Mouse (Mus musculus): ENCODE measurements around the gene Efr3b. TPM values are rescaled to one million over a fixed set of nuclear protein-coding genes. Genes with fewer than 3 reads are reported as not detected.

Gene Efr3b
- polyA plus RNA-seq, 1 experiment from 2014 or later: 3.1 TPM

GRCm38 (mm10) chr12:4023501-4023900 lies 15.2 kb downstream of the Efr3b start:
- Histone ChIP-seq H3K4me2 (replicated peaks; ENCODE audit: low read depth, low read length) (no peak overlapping the region), H3K4me3 (ENCODE audit: low read length) (no peak overlapping the region), H3K27me3 (ENCODE audit: control insufficient read depth, insufficient read depth, low read length) (no peaks in the 10 kb centered on the region), H3K9me3 (ENCODE audit: control insufficient read depth, low read length) (no peaks in the 10 kb centered on the region), H3K4me1 (ENCODE audit: control insufficient read depth, insufficient read depth, low read length) (no peaks in the 10 kb centered on the region), H3K27ac (ENCODE audit: low read depth, low read length) (no peak overlapping the region), H3K9ac (ENCODE audit: low read depth, low read length) (no peak overlapping the region), H3K36me3 (ENCODE audit: control insufficient read depth, insufficient read depth, low read length) (no peaks in the 10 kb centered on the region)
- 94% methylated on average over 14 of the region's 14 CpGs for WGBS
- no peak for ATAC-seq (ENCODE audit: low FRiP score, low TSS enrichment)

GRCm38 (mm10) chr12:4022845-4023244 lies 15.9 kb downstream of the Efr3b start:
- Histone ChIP-seq H3K36me3 (ENCODE audit: control insufficient read depth, insufficient read depth, low read length) (no peaks in the 10 kb centered on the region), H3K27ac (ENCODE audit: low read depth, low read length) (no peak overlapping the region), H3K9me3 (ENCODE audit: control insufficient read depth, low read length) (no peaks in the 10 kb centered on the region), H3K9ac (ENCODE audit: low read depth, low read length) (no peak overlapping the region), H3K4me2 (replicated peaks; ENCODE audit: low read depth, low read length) (no peak overlapping the region), H3K27me3 (ENCODE audit: control insufficient read depth, insufficient read depth, low read length) (no peaks in the 10 kb centered on the region), H3K4me1 (ENCODE audit: control insufficient read depth, insufficient read depth, low read length) (no peaks in the 10 kb centered on the region), H3K4me3 (ENCODE audit: low read length) (no peak overlapping the region)
- WGBS: 79% methylated on average over 7 of the region's 7 CpGs
- ATAC-seq (ENCODE audit: low FRiP score, low TSS enrichment): no peak

- no peak overlapping the region for H3K9ac ChIP-seq (ENCODE audit: low read depth, low read length)
- no peak overlapping the region for H3K27ac ChIP-seq (ENCODE audit: low read depth, low read length)
- H3K27me3 ChIP-seq (ENCODE audit: control insufficient read depth, insufficient read depth, low read length): no peaks in the 10 kb centered on the region
- H3K9me3 ChIP-seq (ENCODE audit: control insufficient read depth, low read length): no peaks in the 10 kb centered on the region
- ATAC-seq (ENCODE audit: low FRiP score, low TSS enrichment): no peak
- no peaks in the 10 kb centered on the region for H3K4me1 ChIP-seq (ENCODE audit: control insufficient read depth, insufficient read depth, low read length)
- no peaks in the 10 kb centered on the region for H3K36me3 ChIP-seq (ENCODE audit: control insufficient read depth, insufficient read depth, low read length)
- H3K4me3 ChIP-seq (ENCODE audit: low read length): no peak overlapping the region
- no peak overlapping the region for H3K4me2 ChIP-seq (replicated peaks; ENCODE audit: low read depth, low read length)
- WGBS: 61% methylated on average over 8 of the region's 8 CpGs
Measured at GRCm38 (mm10) chr12:4020505-4020904, 18.2 kb downstream of the Efr3b start.

GRCm38 (mm10) chr12:4016321-4016720 lies 22.4 kb downstream of the Efr3b start:
- WGBS: 65% methylated on average over 7 of the region's 7 CpGs
- Histone ChIP-seq H3K9ac (ENCODE audit: low read depth, low read length) (no peak overlapping the region), H3K27me3 (ENCODE audit: control insufficient read depth, insufficient read depth, low read length) (no peaks in the 10 kb centered on the region), H3K4me3 (ENCODE audit: low read length) (no peak overlapping the region), H3K4me2 (replicated peaks; ENCODE audit: low read depth, low read length) (no peak overlapping the region), H3K9me3 (ENCODE audit: control insufficient read depth, low read length) (no peaks in the 10 kb centered on the region), H3K4me1 (ENCODE audit: control insufficient read depth, insufficient read depth, low read length) (no peaks in the 10 kb centered on the region), H3K36me3 (ENCODE audit: control insufficient read depth, insufficient read depth, low read length) (no peaks in the 10 kb centered on the region), H3K27ac (ENCODE audit: low read depth, low read length) (no peak overlapping the region)
- no peak for ATAC-seq (ENCODE audit: low FRiP score, low TSS enrichment)

- Histone ChIP-seq H3K4me2 (replicated peaks; ENCODE audit: low read depth, low read length) (no peak overlapping the region), H3K4me1 (ENCODE audit: control insufficient read depth, insufficient read depth, low read length) (no peaks in the 10 kb centered on the region), H3K4me3 (ENCODE audit: low read length) (no peak overlapping the region), H3K36me3 (ENCODE audit: control insufficient read depth, insufficient read depth, low read length) (no peaks in the 10 kb centered on the region), H3K9me3 (ENCODE audit: control insufficient read depth, low read length) (no peaks in the 10 kb centered on the region), H3K9ac (ENCODE audit: low read depth, low read length) (no peak overlapping the region), H3K27me3 (ENCODE audit: control insufficient read depth, insufficient read depth, low read length) (no peaks in the 10 kb centered on the region), H3K27ac (ENCODE audit: low read depth, low read length) (no peak overlapping the region)
- no peak for ATAC-seq (ENCODE audit: low FRiP score, low TSS enrichment)
- 77% methylated on average over 4 of the region's 4 CpGs for WGBS
Measured at GRCm38 (mm10) chr12:4015741-4016140, 23.0 kb downstream of the Efr3b start.

GRCm38 (mm10) chr12:4015255-4015654 lies 23.5 kb downstream of the Efr3b start:
- no peaks in the 10 kb centered on the region for H3K36me3 ChIP-seq (ENCODE audit: control insufficient read depth, insufficient read depth, low read length)
- 75% methylated on average over 7 of the region's 7 CpGs for WGBS
- no peak overlapping the region for H3K9ac ChIP-seq (ENCODE audit: low read depth, low read length)
- no peak overlapping the region for H3K4me2 ChIP-seq (replicated peaks; ENCODE audit: low read depth, low read length)
- H3K27me3 ChIP-seq (ENCODE audit: control insufficient read depth, insufficient read depth, low read length): no peaks in the 10 kb centered on the region
- no peak overlapping the region for H3K27ac ChIP-seq (ENCODE audit: low read depth, low read length)
- no peak overlapping the region for H3K4me3 ChIP-seq (ENCODE audit: low read length)
- ATAC-seq (ENCODE audit: low FRiP score, low TSS enrichment): no peak
- H3K4me1 ChIP-seq (ENCODE audit: control insufficient read depth, insufficient read depth, low read length): no peaks in the 10 kb centered on the region
- no peaks in the 10 kb centered on the region for H3K9me3 ChIP-seq (ENCODE audit: control insufficient read depth, low read length)

GRCm38 (mm10) chr12:4011715-4012114 lies 27.0 kb downstream of the Efr3b start:
- Histone ChIP-seq H3K9ac (ENCODE audit: low read depth, low read length) (no peak overlapping the region), H3K27me3 (ENCODE audit: control insufficient read depth, insufficient read depth, low read length) (no peaks in the 10 kb centered on the region), H3K4me3 (ENCODE audit: low read length) (no peak overlapping the region), H3K4me1 (ENCODE audit: control insufficient read depth, insufficient read depth, low read length) (no peaks in the 10 kb centered on the region), H3K27ac (ENCODE audit: low read depth, low read length) (no peak overlapping the region), H3K4me2 (replicated peaks; ENCODE audit: low read depth, low read length) (no peak overlapping the region), H3K9me3 (ENCODE audit: control insufficient read depth, low read length) (no peaks in the 10 kb centered on the region), H3K36me3 (ENCODE audit: control insufficient read depth, insufficient read depth, low read length) (no peaks in the 10 kb centered on the region)
- ATAC-seq (ENCODE audit: low FRiP score, low TSS enrichment): no peak
- 90% methylated on average over 5 of the region's 5 CpGs for WGBS

GRCm38 (mm10) chr12:4011301-4011700 lies 27.4 kb downstream of the Efr3b start:
- H3K36me3 ChIP-seq (ENCODE audit: control insufficient read depth, insufficient read depth, low read length): no peaks in the 10 kb centered on the region
- no peaks in the 10 kb centered on the region for H3K4me1 ChIP-seq (ENCODE audit: control insufficient read depth, insufficient read depth, low read length)
- H3K4me3 ChIP-seq (ENCODE audit: low read length): no peak overlapping the region
- H3K27ac ChIP-seq (ENCODE audit: low read depth, low read length): no peak overlapping the region
- H3K4me2 ChIP-seq (replicated peaks; ENCODE audit: low read depth, low read length): no peak overlapping the region
- WGBS: 73% methylated on average over 4 of the region's 4 CpGs
- no peaks in the 10 kb centered on the region for H3K9me3 ChIP-seq (ENCODE audit: control insufficient read depth, low read length)
- ATAC-seq (ENCODE audit: low FRiP score, low TSS enrichment): no peak
- H3K9ac ChIP-seq (ENCODE audit: low read depth, low read length): no peak overlapping the region
- H3K27me3 ChIP-seq (ENCODE audit: control insufficient read depth, insufficient read depth, low read length): no peaks in the 10 kb centered on the region

GRCm38 (mm10) chr12:4008731-4009130 lies 30.0 kb downstream of the Efr3b start:
- H3K9me3 ChIP-seq (ENCODE audit: control insufficient read depth, low read length): no peaks in the 10 kb centered on the region
- H3K27me3 ChIP-seq (ENCODE audit: control insufficient read depth, insufficient read depth, low read length): no peaks in the 10 kb centered on the region
- no peak overlapping the region for H3K4me3 ChIP-seq (ENCODE audit: low read length)
- no peaks in the 10 kb centered on the region for H3K36me3 ChIP-seq (ENCODE audit: control insufficient read depth, insufficient read depth, low read length)
- H3K9ac ChIP-seq (ENCODE audit: low read depth, low read length): no peak overlapping the region
- H3K27ac ChIP-seq (ENCODE audit: low read depth, low read length): no peak overlapping the region
- no peak overlapping the region for H3K4me2 ChIP-seq (replicated peaks; ENCODE audit: low read depth, low read length)
- WGBS: 45% methylated on average over 12 of the region's 12 CpGs
- 0 out of 2 replicates have a peak, but pooled peaks have one; percentile 41 for ATAC-seq (ENCODE audit: low FRiP score, low TSS enrichment)
- H3K4me1 ChIP-seq (ENCODE audit: control insufficient read depth, insufficient read depth, low read length): no peaks in the 10 kb centered on the region

- no peak overlapping the region for H3K4me2 ChIP-seq (replicated peaks; ENCODE audit: low read depth, low read length)
- H3K27ac ChIP-seq (ENCODE audit: low read depth, low read length): no peak overlapping the region
- 51% methylated on average over 4 of the region's 4 CpGs for WGBS
- H3K9ac ChIP-seq (ENCODE audit: low read depth, low read length): no peak overlapping the region
- H3K9me3 ChIP-seq (ENCODE audit: control insufficient read depth, low read length): no peaks in the 10 kb centered on the region
- no peaks in the 10 kb centered on the region for H3K4me1 ChIP-seq (ENCODE audit: control insufficient read depth, insufficient read depth, low read length)
- no peak for ATAC-seq (ENCODE audit: low FRiP score, low TSS enrichment)
- H3K4me3 ChIP-seq (ENCODE audit: low read length): no peak overlapping the region
- H3K36me3 ChIP-seq (ENCODE audit: control insufficient read depth, insufficient read depth, low read length): no peaks in the 10 kb centered on the region
- no peaks in the 10 kb centered on the region for H3K27me3 ChIP-seq (ENCODE audit: control insufficient read depth, insufficient read depth, low read length)
Measured at GRCm38 (mm10) chr12:4007766-4008165, 30.9 kb downstream of the Efr3b start.
